Mouse (Mus musculus) kidney, adult 2 months (tissue): ENCODE results near the gene Nfam1.

ENCODE experiments used
- CTCF ChIP-seq: fragments of 200-500 bp; conservative IDR thresholded peaks from 2 replicates; pipeline ENCODE4 v1.5.1; 2011; ENCODE audit warnings: low read depth, mild to moderate bottlenecking, control low read depth, low read length, moderate library complexity, mixed read lengths; ENCODE audit not compliant: insufficient read depth, insufficient read length
- POLR2A ChIP-seq: fragments of 200-500 bp; IDR thresholded peaks from one replicate; pipeline ENCODE4 v1.6.1; 2011; ENCODE audit warnings: low read depth, low read length, control low read depth

- TF ChIP-seq CTCF, result no peak
- TF ChIP-seq POLR2A, result no peak
These were observed 70.6 kb downstream of the Nfam1 start for GRCm38 (mm10) chr15:82962536-82962935.
